Mouse (Mus musculus) heart, postnatal 10 days (tissue): ENCODE data around the gene Spon1. TPM values are rescaled to one million over a fixed set of nuclear protein-coding genes. Genes with fewer than 3 reads are reported as not detected.

ENCODE experiments used
- DNase-seq, 2 experiments: peaks; one replicate each; pipeline ENCODE4 v3.0.0; 2021
- intact Hi-C: fragments of 180-260 bp; cut with DNase I; formaldehyde crosslinking; loops from one replicate; pipeline ENCODE4 v1.15.1; 2025
- total RNA-seq, 2 experiments: library from RNA; stranded (reverse); gene quantifications; 2 replicates each; pipeline ENCODE4 v1.2.3; 2021

Spon1 gene
- total RNA-seq, 2 experiments from 2014 or later: 14.5 to 17.5 TPM

DNA sequence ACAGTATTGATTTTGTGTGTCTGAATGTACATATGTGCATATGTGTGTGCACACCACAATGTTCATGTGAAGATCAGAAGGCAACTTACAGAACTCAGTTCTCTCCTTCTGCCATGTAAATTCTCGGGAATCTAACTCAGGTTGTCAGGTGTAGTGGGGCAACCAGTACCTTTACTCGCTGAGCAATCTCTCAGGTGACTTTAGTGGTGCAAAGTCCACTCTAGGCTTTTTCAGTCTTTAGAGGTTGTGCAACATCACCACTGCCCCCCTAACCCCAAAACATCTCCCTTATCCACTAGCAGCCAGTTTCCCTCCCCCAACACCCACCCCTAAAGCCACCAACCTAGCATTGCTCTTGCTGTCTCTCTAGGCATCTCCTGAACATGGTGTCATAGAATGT lies 308.8 kb downstream of the Spon1 start:
- no peak for DNase-seq
- intact Hi-C loops: no loop called here

DNA sequence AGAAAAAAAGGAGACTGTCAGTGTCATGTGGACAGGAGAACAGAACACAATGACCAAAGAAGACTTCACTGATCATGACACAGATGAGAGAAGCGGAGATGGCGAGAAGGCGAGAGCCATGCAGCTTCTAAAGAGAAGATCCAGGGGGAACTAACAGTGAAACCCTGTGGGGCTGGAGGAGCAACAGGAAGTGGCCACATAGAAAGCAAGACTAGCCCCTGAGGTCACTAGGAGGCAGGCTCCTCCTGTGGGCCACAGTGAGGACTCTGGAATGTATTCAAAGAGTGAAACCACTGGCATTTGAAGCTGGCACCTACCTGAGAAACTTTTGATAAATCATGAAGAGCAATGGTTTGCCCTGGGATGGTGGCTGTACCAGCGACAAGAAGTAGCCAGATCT lies 313.5 kb downstream of the Spon1 start:
- DNase-seq: no peak
- intact Hi-C loops: no loop called here

DNA sequence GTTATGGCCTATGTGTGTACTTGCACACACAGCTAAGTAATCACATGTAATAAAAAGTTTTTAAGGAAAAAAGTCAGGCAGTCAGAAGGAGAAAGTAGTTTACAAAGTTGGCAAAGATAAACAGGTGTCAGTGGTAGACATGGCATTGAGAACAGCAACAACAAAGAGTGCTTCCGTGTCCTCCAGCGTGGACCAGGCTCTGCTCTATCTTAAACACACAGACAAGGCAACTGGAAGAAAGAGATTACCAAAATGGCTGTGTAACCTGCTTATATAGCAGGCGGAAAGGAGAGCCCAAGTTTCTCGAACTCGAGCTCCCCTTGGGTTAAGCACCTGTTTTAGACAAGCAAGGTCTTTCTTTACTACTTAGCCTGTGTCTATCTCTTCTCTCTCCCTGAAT lies 314.5 kb downstream of the Spon1 start:
- intact Hi-C loops: no loop called here
- DNase-seq: no peak

DNA sequence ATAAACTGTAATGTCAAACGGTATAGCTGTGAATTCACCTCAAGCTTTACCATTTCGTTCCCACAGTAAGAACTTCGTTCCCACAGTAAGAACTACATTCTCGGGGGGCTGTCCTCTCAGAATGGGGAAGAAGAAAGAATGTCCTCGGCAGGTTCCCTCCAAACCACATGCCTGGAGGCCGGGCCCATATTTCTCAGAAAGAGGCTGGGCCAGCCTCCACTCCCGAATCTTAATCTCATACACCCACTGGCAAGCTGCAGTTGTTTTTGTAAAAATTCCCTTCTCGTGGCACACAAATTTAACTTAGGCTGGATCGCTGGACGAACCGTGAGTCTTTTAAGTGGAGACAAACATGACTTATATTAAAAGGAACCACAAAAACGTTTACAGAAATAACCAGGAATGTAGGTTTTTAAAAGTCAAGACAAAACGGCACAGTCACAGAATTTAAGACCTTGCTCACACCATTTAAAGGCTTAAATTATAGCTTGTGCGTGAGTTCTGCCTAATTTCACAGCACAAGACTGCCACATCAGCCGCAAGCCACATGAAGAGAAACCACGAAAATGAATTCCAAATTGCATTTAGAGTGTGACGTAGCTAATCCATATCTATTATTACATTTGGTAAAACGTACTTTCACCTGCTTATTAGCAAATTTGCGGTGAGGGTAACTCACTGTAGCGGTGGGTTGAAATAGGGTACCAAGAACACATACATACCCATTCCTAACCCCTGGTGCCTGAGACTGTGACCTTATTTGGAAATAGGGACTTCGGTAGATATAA lies 316.0 kb downstream of the Spon1 start:
- intact Hi-C loops: no loop called here
- no peak for DNase-seq

DNA sequence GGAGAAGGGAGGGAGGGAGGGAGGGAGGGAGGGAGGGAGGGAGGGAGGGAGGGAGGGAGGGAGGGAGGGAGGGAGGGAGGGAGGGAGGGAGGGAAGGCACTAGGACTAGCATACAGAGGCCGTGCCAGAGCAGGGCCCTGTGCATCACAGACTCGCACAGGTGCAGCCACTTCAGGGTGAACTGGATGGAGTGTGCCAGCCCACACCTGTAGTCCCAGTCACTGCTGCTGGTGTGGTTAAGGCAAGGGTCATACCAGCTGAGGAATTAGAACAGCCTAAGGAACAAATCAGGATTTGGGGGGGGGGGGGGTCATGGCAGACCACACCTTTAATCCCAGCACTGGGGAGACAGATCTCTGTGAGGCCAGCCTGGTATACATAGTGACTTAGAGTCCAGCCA lies 317.3 kb downstream of the Spon1 start:
- DNase-seq: no peak
- intact Hi-C loops: no loop called here

DNA sequence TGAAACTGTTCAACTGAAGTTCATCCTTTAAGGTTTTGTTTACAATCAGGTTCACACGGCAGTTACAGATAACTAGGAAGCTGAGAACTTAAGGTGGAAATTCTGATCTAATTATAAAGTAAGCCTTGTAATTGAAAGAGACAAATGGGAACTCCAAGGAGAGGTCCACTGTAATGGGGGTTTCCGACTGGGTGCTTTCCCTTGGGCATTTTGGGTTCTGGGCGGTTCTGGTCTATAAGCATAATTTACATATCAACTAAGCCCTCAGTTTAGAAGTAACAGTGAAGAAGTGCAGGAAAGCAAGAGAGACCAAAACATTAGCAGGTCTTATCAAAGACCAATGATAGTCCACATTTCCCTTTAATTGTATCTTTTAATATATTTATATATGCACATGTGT lies 318.0 kb downstream of the Spon1 start:
- DNase-seq: no peak
- intact Hi-C loops: no loop called here

DNA sequence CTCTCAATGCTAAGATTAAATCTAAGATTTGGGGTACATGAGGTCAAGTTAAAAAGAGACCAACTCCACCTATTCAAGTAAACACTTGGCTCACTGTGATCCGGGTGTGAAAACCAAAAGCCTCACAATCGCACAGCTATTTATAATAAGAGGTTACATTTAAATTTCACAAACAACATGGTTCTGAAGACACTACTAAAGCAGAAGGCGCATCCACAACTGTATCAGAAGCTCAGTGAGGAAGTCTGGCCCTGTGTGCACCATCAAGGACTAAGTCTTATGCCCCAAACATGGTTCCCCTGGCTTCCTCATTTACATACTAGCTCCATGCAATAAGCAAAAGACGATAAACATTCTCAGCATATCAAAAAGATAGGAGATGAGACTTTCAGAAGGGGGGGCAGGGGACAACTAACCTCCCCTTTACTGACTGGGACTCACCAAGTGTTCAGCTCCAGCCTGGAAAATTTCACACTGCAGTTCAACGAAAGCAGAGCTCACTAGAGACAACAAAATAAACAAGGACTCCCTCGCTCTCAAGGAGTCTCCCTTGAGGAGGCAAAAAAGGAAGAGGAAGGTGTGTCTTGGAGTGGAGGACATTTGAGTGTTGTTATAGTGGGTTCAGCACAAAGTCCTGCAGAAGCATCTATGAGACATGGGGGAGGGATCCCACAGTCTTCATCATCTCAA lies 320.4 kb downstream of the Spon1 start:
- intact Hi-C loops: no loop called here
- no peak for DNase-seq

DNA sequence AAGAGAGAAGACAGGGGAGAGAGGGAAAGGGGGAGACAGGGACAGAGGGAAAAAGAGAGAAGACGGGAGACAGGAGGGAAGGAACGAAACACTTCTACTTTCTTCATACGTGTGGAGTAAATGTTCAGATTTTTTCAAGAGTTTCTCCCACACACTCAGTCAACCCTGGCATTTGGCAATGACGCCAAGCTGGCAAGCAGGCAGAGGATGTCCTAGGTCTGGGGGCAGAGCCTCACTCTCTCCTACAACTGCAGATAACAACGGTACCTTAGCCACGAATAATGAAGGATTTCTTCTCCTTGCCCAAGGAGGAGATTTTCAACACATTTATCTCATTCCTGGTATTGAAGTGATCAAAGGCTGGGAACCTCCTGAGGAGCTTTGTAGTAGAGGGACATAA lies 321.5 kb downstream of the Spon1 start:
- no peak for DNase-seq
- intact Hi-C loops: no loop called here

DNA sequence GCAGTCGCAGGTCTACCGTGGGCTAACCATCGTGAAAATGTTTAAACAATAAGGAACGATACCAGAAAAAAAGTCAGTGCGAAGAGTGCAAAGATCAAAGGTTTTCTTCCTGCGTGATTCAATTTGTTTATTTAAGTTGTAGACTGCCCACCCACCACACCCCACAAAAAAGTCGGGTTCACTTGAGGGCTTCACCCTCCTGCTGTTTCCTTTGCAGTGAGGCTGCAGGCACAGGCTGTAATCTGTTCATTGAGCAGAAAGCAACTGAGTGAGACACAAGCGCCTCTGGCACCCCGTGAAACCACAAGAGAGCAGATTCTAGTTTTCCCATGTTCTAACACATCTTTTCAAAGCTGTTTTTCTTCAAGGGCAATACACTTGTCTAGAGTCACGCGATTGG lies 322.2 kb downstream of the Spon1 start:
- intact Hi-C loops: no loop called here
- no peak for DNase-seq

DNA sequence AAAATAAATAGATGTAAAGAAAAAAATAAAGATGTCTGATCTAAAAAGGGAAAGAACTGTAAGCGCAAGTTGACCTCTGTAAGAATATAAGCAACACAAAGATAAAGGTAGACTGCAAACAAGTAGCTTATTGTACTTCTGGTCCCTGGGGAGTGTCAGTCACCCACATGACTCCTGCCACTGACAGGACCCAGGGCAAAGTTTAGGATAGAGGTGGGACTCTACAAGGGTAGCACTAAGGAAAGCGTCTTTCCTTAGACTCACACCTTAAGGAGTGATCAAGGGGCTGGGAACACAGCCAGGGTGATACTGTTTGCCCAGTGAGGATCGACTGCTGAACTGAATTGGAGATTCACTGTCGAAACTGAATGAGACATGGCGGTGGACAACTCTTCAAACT lies 323.1 kb downstream of the Spon1 start:
- intact Hi-C loops: no loop called here

DNA sequence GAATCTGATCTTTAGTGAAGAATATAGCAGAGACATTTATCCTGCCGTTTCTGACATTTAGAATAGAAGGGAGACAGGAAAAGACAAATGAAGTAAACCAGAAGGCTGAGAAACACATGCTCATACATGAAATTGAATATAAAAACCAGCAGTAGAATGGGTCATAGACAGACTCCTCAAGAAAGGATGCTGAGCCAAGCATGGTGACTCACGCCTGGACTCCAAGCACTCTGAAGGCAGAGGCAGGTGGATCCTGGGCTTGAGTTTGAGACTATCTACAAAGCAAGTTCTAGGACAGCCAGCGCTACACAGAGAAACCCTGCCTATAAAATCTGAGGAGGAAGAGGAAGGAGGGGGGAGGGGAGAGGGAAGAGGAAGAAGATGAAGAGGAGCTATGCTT lies 324.4 kb downstream of the Spon1 start:
- intact Hi-C loops: no loop called here
- no peak for DNase-seq

More for the DNA sequence above, 323.1 kb downstream of the Spon1 start:
- DNase-seq: no peak

DNA sequence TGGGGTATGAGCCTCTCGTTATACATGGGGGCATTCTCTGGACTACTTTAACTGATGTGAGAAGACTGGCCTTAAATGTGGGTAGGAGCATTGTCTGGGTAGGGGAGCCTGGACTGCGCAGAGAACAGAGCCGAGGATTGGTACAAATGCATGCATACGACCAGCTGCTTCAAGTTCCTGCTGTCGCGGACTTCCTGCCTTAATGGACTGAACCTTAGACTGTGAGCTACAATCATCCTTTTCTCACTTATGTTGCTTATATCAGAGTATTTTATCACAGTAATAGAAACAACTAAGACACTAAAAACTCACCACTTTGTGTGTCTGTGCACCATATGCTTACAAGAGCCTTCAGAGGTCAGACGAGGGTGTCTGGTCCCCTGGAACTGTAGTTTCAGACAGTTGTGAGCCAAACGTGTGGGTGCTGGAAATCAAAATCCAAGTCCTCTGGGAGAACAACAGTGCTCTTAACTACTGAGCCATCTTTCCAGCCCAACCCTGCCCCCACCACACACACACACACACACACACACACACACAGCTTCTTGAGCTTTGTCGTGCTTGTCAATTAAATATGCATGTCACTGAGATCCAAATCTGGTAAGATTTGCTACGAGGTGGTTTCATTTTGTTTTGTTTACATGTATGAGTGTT lies 325.2 kb downstream of the Spon1 start:
- no peak for DNase-seq
- intact Hi-C loops: no loop called here
